Mouse (Mus musculus) 416B (cell line): ENCODE measurements around the gene Enho.

Experiments used
- DNase-seq: peaks from one replicate; pipeline ENCODE4 v3.0.0; 2011; ENCODE audit warnings: low read depth

Gene Enho

GRCm38 (mm10) chr4:41631390-41631789, 8.7 kb downstream of the Enho start:
- DNase-seq = peak; percentile 71

- DNase-seq = no peak
Measured at GRCm38 (mm10) chr4:41630196-41630595, 9.9 kb downstream of the Enho start.

- peak; percentile 90 for DNase-seq
Measured at GRCm38 (mm10) chr4:41628202-41628927, 11.8 kb downstream of the Enho start.

GRCm38 (mm10) chr4:41622071-41622470, 18.1 kb downstream of the Enho start:
- DNase-seq = no peak

- DNase-seq = no peak
Measured at GRCm38 (mm10) chr4:41618916-41619746, 21.0 kb downstream of the Enho start.

GRCm38 (mm10) chr4:41615661-41616599, 24.2 kb downstream of the Enho start:
- DNase-seq = no peak

- peak; percentile 71 for DNase-seq
Measured at GRCm38 (mm10) chr4:41614156-41614555, 26.0 kb downstream of the Enho start.

GRCm38 (mm10) chr4:41612166-41612565, 28.0 kb downstream of the Enho start:
- DNase-seq = no peak

GRCm38 (mm10) chr4:41610594-41610980, 29.5 kb downstream of the Enho start:
- DNase-seq = peak; percentile 71

- no peak for DNase-seq
Measured at GRCm38 (mm10) chr4:41609681-41610593, 30.2 kb downstream of the Enho start.

GRCm38 (mm10) chr4:41606784-41607183, 33.3 kb downstream of the Enho start:
- peak; percentile 82 for DNase-seq

GRCm38 (mm10) chr4:41604476-41605396, 35.4 kb downstream of the Enho start:
- peak; percentile 21 for DNase-seq

- no peak for DNase-seq
Measured at GRCm38 (mm10) chr4:41602818-41603217, 37.3 kb downstream of the Enho start.
